Mouse (Mus musculus) thymus, adult 2 months (tissue): Measurements from ENCODE around the gene Ube2j2. TPM values are rescaled to one million over a fixed set of nuclear protein-coding genes. Genes with fewer than 3 reads are reported as not detected.
A peak's percentile ranks its signal among the peaks of the same experiment; 100 is the strongest.

Source experiments
- DNase-seq: peaks from one replicate; pipeline ENCODE4 v3.0.0; 2021
- H3K27ac ChIP-seq: fragments of 200-500 bp; 2 replicates; pipeline ENCODE4 v1.5.1; 2012; ENCODE audit warnings: low read length, control low read depth; ENCODE audit not compliant: control insufficient read depth, insufficient read depth
- H3K27me3 ChIP-seq: fragments of 200-500 bp; 2 replicates; pipeline ENCODE4 v1.6.1; 2012; ENCODE audit warnings: mild to moderate bottlenecking, low read length, moderate library complexity, mixed read lengths; ENCODE audit not compliant: control insufficient read depth, insufficient read depth
- H3K36me3 ChIP-seq: fragments of 200-500 bp; 2 replicates; pipeline ENCODE4 v1.6.1; 2012; ENCODE audit warnings: mild to moderate bottlenecking, low read length, moderate library complexity; ENCODE audit not compliant: control insufficient read depth, insufficient read depth
- H3K4me1 ChIP-seq: fragments of 200-500 bp; replicated peaks from 2 replicates; pipeline ENCODE4 v1.6.1; 2012; ENCODE audit warnings: low read length; ENCODE audit not compliant: control insufficient read depth, insufficient read depth
- H3K4me3 ChIP-seq: fragments of 200-500 bp; 2 replicates; pipeline ENCODE4 v1.5.1; 2012; ENCODE audit warnings: mild to moderate bottlenecking, low read length, control low read depth, moderate library complexity; ENCODE audit not compliant: control insufficient read depth, insufficient read depth
- CTCF ChIP-seq: fragments of 200-500 bp; IDR thresholded peaks from 2 replicates; pipeline ENCODE4 v1.5.1; 2012; ENCODE audit warnings: mild to moderate bottlenecking, control low read depth, low read length, moderate library complexity, borderline replicate concordance; ENCODE audit not compliant: control insufficient read depth, poor library complexity, insufficient read depth; ENCODE audit errors: extremely low read depth
- POLR2A ChIP-seq: fragments of 200-500 bp; IDR thresholded peaks from 2 replicates; pipeline ENCODE4 v1.6.1; 2012; ENCODE audit warnings: mild to moderate bottlenecking, low read length, control low read depth, moderate library complexity; ENCODE audit not compliant: control insufficient read depth, poor library complexity, insufficient read depth; ENCODE audit errors: extremely low read depth
- WGBS: fragments of 180-500 bp; shearing (Covaris S2); methylation state at CpG from one replicate; pipeline ENCODE4 v1.1.7; 2018; 5-methylcytosine and 5-hydroxymethylcytosine counted together
- polyA plus RNA-seq: library from polyadenylated mRNA; depleted of rRNA; stranded (reverse); fragments of >200 nt; gene quantifications from 2 replicates; pipeline ENCODE4 v1.2.3, GENCODE M21; 2012; rRNA removed

The Ube2j2 gene
- polyA plus RNA-seq, 1 experiment: 122 TPM

DNA sequence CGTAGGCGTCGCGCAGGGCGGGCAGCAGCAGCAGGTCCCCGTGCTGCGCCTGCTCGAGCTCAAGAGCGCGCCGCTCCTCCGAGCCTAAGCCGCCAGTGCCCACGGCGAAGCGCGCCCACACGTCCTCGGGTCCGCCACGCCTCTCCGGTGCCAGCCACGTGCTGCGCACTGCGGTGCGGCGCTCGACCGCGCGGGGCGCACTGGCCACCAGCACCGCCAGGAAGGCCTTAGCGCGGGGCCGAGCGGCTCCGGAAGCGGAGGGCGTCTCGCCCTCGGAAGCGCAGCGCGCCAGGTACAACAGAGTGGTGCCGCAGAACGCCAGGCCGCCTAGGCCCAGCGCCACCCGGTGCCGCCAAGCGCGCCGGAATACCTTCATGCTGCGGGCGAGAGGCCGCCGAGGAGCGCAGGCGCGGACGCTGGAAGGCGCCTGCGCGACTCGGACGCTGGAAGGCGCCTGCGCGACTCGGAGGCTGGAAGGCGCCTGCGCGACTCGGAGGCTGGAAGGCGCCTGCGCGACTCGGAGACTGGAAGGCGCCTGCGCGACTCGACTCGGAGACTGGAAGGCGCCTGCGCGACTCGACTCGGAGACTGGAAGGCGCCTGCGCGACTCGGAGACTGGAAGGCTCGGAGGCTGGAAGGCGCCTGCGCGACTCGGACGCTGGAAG is 48.7 kb downstream of the Ube2j2 start, which contains the start of the genes B3galt6 and Sdf4:
Gene B3galt6, minus strand, starts transcription at position 409 of the 665 bp plus-strand sequence.
Gene Sdf4, plus strand, starts transcription at position 632 of the 665 bp plus-strand sequence.
- DNase-seq: peak; percentile 84
- peaks cover 10% of the 10 kb centered on the region for H3K36me3 ChIP-seq
- peak within 1 kb of the TSS; percentile 67 for H3K27ac ChIP-seq
- TF ChIP-seq CTCF (peak; percentile 99), POLR2A (peak; percentile 54; the same call in 1 of the 2 replicates)
- WGBS: under 1% methylated on average over 99 of the region's 99 CpGs
- peaks cover 12% of the 10 kb centered on the region for H3K4me1 ChIP-seq
- peak within 1 kb of the TSS; percentile 63 for H3K4me3 ChIP-seq
- no peaks in the 10 kb centered on the region for H3K27me3 ChIP-seq

- peaks cover 12% of the 10 kb centered on the region for H3K4me1 ChIP-seq
- TF ChIP-seq CTCF: no peak
- TF ChIP-seq POLR2A: 0 out of 2 replicates have a peak, but pooled peaks have one; percentile 13
- WGBS: under 1% methylated on average over 70 of the region's 70 CpGs
- peaks cover 16% of the 10 kb centered on the region for H3K36me3 ChIP-seq
- H3K4me3 ChIP-seq: peak overlapping the region; percentile 61
- no peaks in the 10 kb centered on the region for H3K27me3 ChIP-seq
- DNase-seq: peak; percentile 96
- peak overlapping the region; percentile 67 for H3K27ac ChIP-seq
Observed at GRCm38 (mm10) chr4:155992906-155993547, 49.4 kb downstream of the Ube2j2 start.

DNA sequence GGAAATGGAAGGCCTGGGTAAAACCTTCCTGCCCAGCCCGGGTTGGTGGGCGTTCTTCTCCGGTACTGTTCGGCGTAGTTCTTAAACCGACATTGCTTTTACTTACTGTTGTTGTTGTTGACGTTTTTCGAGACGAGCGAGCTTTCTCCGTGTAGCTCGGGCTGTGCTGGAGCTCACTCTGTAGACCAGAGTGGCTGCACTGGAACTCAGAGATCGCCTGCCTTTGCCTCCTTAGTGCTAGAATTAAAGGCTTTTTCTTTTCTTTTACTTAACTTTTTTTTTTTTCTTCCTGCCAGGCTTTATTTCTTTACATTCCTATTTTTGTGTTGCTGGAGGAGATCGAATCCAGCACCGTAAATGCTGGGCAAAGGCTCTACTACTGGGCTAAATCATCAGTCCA is 50.0 kb downstream of the Ube2j2 start:
- Histone ChIP-seq H3K27me3 (no peaks in the 10 kb centered on the region), H3K4me1 (peaks cover 12% of the 10 kb centered on the region)
- 3% methylated on average over 15 of the region's 15 CpGs for WGBS

DNA sequence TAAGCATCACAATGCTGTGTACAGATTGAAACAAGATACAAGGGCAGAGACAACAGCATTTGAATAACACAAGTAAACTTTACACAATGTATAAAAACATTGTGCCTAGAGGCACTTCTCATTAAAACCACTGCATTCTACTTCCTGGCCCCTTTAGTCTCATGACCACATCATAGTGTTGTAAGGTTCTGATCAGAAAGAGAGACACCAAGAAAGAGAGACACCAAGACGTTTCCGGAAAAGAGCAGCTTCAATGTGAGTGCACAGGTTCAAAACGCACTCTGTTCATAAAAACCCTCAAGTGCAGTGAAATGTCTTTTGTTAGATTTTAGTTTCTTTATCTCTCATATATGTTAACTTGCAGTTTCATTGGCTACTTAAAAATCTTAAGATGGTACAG is 60.5 kb downstream of the Ube2j2 start:
- no peak overlapping the region for H3K27ac ChIP-seq
- DNase-seq: no peak
- no peaks in the 10 kb centered on the region for H3K27me3 ChIP-seq
- peaks cover 85% of the 10 kb centered on the region for H3K36me3 ChIP-seq
- 27% methylated on average over 3 of the region's 3 CpGs for whole genome bisulfite sequencing
- TF ChIP-seq CTCF (no peak), POLR2A (no peak)
- H3K4me3 ChIP-seq: no peak overlapping the region
- no peaks in the 10 kb centered on the region for H3K4me1 ChIP-seq

More for the DNA sequence above, 50.0 kb downstream of the Ube2j2 start:
- peak overlapping the region; percentile 61 for H3K4me3 ChIP-seq
- no peak for DNase-seq
- TF ChIP-seq POLR2A (no peak), CTCF (no peak)
- H3K27ac ChIP-seq: peak overlapping the region; percentile 66
- peaks cover 19% of the 10 kb centered on the region for H3K36me3 ChIP-seq

- no peak for DNase-seq
- peaks cover 74% of the 10 kb centered on the region for H3K36me3 ChIP-seq
Observed at GRCm38 (mm10) chr4:156008369-156008768, 64.7 kb downstream of the Ube2j2 start.

More at GRCm38 (mm10) chr4:156008369-156008768, 64.7 kb downstream of the Ube2j2 start:
- WGBS: 97% methylated on average over 4 of the region's 4 CpGs
- no peak overlapping the region for H3K27ac ChIP-seq
- H3K4me3 ChIP-seq: no peak overlapping the region
- no peaks in the 10 kb centered on the region for H3K4me1 ChIP-seq
- no peak for TF ChIP-seq CTCF
- no peaks in the 10 kb centered on the region for H3K27me3 ChIP-seq

Other genes starting within 250 kb of the Ube2j2 start
- 17.4 and 18.5 TPM in 2 replicates for gene Fndc10, start 249.5 kb upstream of the Ube2j2 start, polyA plus RNA-seq
- 184 and 186 TPM in 2 replicates for gene Ssu72, start 239.0 kb upstream of the Ube2j2 start, polyA plus RNA-seq
- gene Tmem240, start 209.0 kb upstream of the Ube2j2 start, polyA plus RNA-seq: 4.9 and 5.1 TPM in 2 replicates
- gene Atad3a, start 182.7 kb upstream of the Ube2j2 start, polyA plus RNA-seq: 87.0 and 93.1 TPM in 2 replicates
- 11.2 and 13.5 TPM in 2 replicates for gene Vwa1, start 169.1 kb upstream of the Ube2j2 start, polyA plus RNA-seq
- gene Tmem88b, start 158.0 kb upstream of the Ube2j2 start, polyA plus RNA-seq: 0.55 and 0.58 TPM in 2 replicates
- gene Ankrd65, start 153.4 kb upstream of the Ube2j2 start, polyA plus RNA-seq: 0.42 and 0.92 TPM in 2 replicates
- gene Mrpl20, start 141.0 kb upstream of the Ube2j2 start, polyA plus RNA-seq: 74.6 and 77.9 TPM in 2 replicates
- 131 and 145 TPM in 2 replicates for gene Ccnl2, start 131.3 kb upstream of the Ube2j2 start, polyA plus RNA-seq
- gene Aurkaip1, start 112.6 kb upstream of the Ube2j2 start, polyA plus RNA-seq: 230 and 238 TPM in 2 replicates
- gene Mxra8, start 104.2 kb upstream of the Ube2j2 start, polyA plus RNA-seq: 30.7 and 43.4 TPM in 2 replicates
- gene Dvl1, start 96.4 kb upstream of the Ube2j2 start, polyA plus RNA-seq: 152 and 184 TPM in 2 replicates
- 2.7 and 3.0 TPM in 2 replicates for gene Tas1r3, start 80.5 kb upstream of the Ube2j2 start, polyA plus RNA-seq
- gene Cptp, start 74.4 kb upstream of the Ube2j2 start, polyA plus RNA-seq: 31.9 and 32.2 TPM in 2 replicates
- 107 and 108 TPM in 2 replicates for gene Ints11, start 74.3 kb upstream of the Ube2j2 start, polyA plus RNA-seq
- 83.2 and 91.1 TPM in 2 replicates for gene Pusl1, start 52.0 kb upstream of the Ube2j2 start, polyA plus RNA-seq
- gene Acap3, start 52.0 kb upstream of the Ube2j2 start, polyA plus RNA-seq: 77.6 and 86.1 TPM in 2 replicates
- 19.3 and 21.6 TPM in 2 replicates for gene C1qtnf12, start 18.5 kb downstream of the Ube2j2 start, polyA plus RNA-seq
- 9.5 and 10.8 TPM in 2 replicates for gene B3galt6, start 48.8 kb downstream of the Ube2j2 start, polyA plus RNA-seq
- 65.6 and 68.4 TPM in 2 replicates for gene Sdf4, start 49.0 kb downstream of the Ube2j2 start, polyA plus RNA-seq
- gene Tnfrsf4, start 70.0 kb downstream of the Ube2j2 start, polyA plus RNA-seq: 68.9 and 81.3 TPM in 2 replicates
- 82.1 and 85.2 TPM in 2 replicates for gene Tnfrsf18, start 82.3 kb downstream of the Ube2j2 start, polyA plus RNA-seq
- 2.4 and 3.5 TPM in 2 replicates for gene Ttll10, start 115.6 kb downstream of the Ube2j2 start, polyA plus RNA-seq
- 89.1 and 93.3 TPM in 2 replicates for gene 9430015G10Rik, start 166.2 kb downstream of the Ube2j2 start, polyA plus RNA-seq
- gene Rnf223, start 186.7 kb downstream of the Ube2j2 start, polyA plus RNA-seq: 2.9 and 3.5 TPM in 2 replicates